Mouse (Mus musculus) hindbrain, embryonic 14.5 days (tissue): ENCODE results near the gene Emp3. TPM values are rescaled to one million over a fixed set of nuclear protein-coding genes. Genes with fewer than 3 reads are reported as not detected.

ENCODE experiments used
- ATAC-seq: fragments of 200-750 bp; cut with Nextera tagmentation; 2 replicates; pipeline ENCODE4 v1.8.0; 2017; ENCODE audit warnings: moderate number of reproducible peaks, mild to moderate bottlenecking, moderate TSS enrichment, moderate library complexity; ENCODE audit not compliant: low FRiP score
- DNase-seq: peaks from one replicate; pipeline ENCODE4 v3.0.0-alpha.2; 2015; ENCODE audit warnings: low spot score
- H3K27ac ChIP-seq: fragments of 300-500 bp; sonication (generic); 2 replicates; pipeline ENCODE4 v1.5.1; 2014; ENCODE audit warnings: mild to moderate bottlenecking, moderate library complexity
- H3K27me3 ChIP-seq: fragments of 300-500 bp; sonication (generic); 2 replicates; pipeline ENCODE4 v1.6.1; 2014; ENCODE audit warnings: mild to moderate bottlenecking, low read length, mixed read lengths; ENCODE audit not compliant: control insufficient read depth, insufficient read depth
- H3K36me3 ChIP-seq: fragments of 300-500 bp; sonication (generic); replicated peaks from 2 replicates; pipeline ENCODE4 v1.6.1; 2014; ENCODE audit not compliant: control insufficient read depth, insufficient read depth
- H3K4me1 ChIP-seq: fragments of 300-500 bp; sonication (generic); replicated peaks from 2 replicates; pipeline ENCODE4 v1.6.1; 2014; ENCODE audit warnings: antibody characterized with exemption, low read length, mixed read lengths; ENCODE audit not compliant: control insufficient read depth, insufficient read depth
- H3K4me2 ChIP-seq: fragments of 300-500 bp; sonication (generic); replicated peaks from 2 replicates; pipeline ENCODE4 v1.6.1; 2014; ENCODE audit warnings: mild to moderate bottlenecking, moderate library complexity
- H3K4me3 ChIP-seq: fragments of 300-500 bp; sonication (generic); replicated peaks from 2 replicates; pipeline ENCODE4 v1.5.1; 2014; ENCODE audit warnings: mild to moderate bottlenecking, low read length
- H3K9ac ChIP-seq: fragments of 300-500 bp; sonication (generic); 2 replicates; pipeline ENCODE4 v1.6.1; 2014
- H3K9me3 ChIP-seq: fragments of 300-500 bp; sonication (generic); 2 replicates; pipeline ENCODE4 v1.6.1; 2016; ENCODE audit warnings: low read length; ENCODE audit not compliant: control insufficient read depth
- WGBS: fragments of 180-500 bp; shearing (Covaris S2); extraction: QIAGEN DNeasy Blood & Tissue Kit; methylation state at CpG from one replicate; pipeline ENCODE4 v1.1.7; 2014; 5-methylcytosine and 5-hydroxymethylcytosine counted together
- polyA plus RNA-seq: library from polyadenylated mRNA; unstranded; fragments of >200 nt; fragmentation: Nextera tagmentation; extraction: Ambion mirVana; gene quantifications from 2 replicates; pipeline ENCODE4 v1.2.1, GENCODE M21; 2014

The Emp3 gene
- polyA plus RNA-seq, 1 experiment from 2014 or later, result 38.8 TPM

GRCm38 (mm10) chr7:45876895-45877294 lies 44.3 kb downstream of the Emp3 start:
- no peak overlapping the region for H3K9ac ChIP-seq
- 95% methylated on average over 7 of the region's 7 CpGs for WGBS
- H3K9me3 ChIP-seq, result no peaks in the 10 kb centered on the region
- no peaks in the 10 kb centered on the region for H3K27me3 ChIP-seq
- H3K36me3 ChIP-seq, result peaks cover 77% of the 10 kb centered on the region
- DNase-seq (no peak), ATAC-seq (no peak)
- peaks cover 18% of the 10 kb centered on the region for H3K4me1 ChIP-seq
- no peak overlapping the region for H3K4me2 ChIP-seq
- H3K27ac ChIP-seq, result no peak overlapping the region
- H3K4me3 ChIP-seq, result no peak overlapping the region

- Histone ChIP-seq H3K27ac (peak overlapping the region; percentile 80), H3K9ac (peak overlapping the region; percentile 88), H3K9me3 (no peaks in the 10 kb centered on the region), H3K4me2 (peak overlapping the region; percentile 71), H3K27me3 (no peaks in the 10 kb centered on the region), H3K4me3 (peak overlapping the region; percentile 68), H3K4me1 (peaks cover 41% of the 10 kb centered on the region), H3K36me3 (peaks cover 41% of the 10 kb centered on the region)
- ATAC-seq, result peak; percentile 28
- WGBS, result 3% methylated on average over 28 of the region's 28 CpGs
- peak; percentile 65 for DNase-seq
Observed at GRCm38 (mm10) chr7:45873061-45873947, 47.9 kb downstream of the Emp3 start.

DNA sequence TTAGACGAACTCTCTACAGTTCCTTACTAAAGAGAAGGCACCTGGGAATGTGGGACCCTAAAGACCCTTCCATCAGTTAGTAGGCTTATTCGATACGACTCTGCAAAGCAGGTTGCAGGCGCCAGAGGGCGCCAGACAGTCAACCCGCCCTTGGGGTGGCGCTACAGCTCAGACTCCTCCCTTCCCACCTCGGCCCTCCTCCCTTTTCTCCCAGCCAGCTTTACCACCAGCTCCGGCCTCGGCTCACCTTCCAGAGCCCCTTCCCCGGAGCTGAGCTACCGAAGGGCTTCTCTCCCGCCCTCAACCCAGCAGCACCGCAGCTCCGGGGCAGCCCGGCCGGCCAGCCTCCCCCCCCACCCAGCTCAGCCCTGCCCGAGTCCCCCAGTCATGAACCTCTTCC lies 48.6 kb downstream of the Emp3 start, which contains the start of gene Kdelr1:
TSS of gene Kdelr1 (plus strand) at position 149 of the 400 bp plus-strand sequence.
- peak within 1 kb of the TSS; percentile 68 for H3K4me3 ChIP-seq
- H3K36me3 ChIP-seq, result peaks cover 35% of the 10 kb centered on the region
- WGBS, result under 1% methylated on average over 18 of the region's 18 CpGs
- ATAC-seq, result peak; percentile 63
- peaks cover 48% of the 10 kb centered on the region for H3K4me1 ChIP-seq
- 0 out of 2 replicates have a peak, but pooled peaks cover 2% of the 10 kb centered on the region for H3K27me3 ChIP-seq
- H3K9me3 ChIP-seq, result no peaks in the 10 kb centered on the region
- peak within 1 kb of the TSS; percentile 71 for H3K4me2 ChIP-seq
- peak within 1 kb of the TSS; percentile 80 for H3K27ac ChIP-seq
- H3K9ac ChIP-seq, result peak within 1 kb of the TSS; percentile 88
- peak; percentile 95 for DNase-seq

DNA sequence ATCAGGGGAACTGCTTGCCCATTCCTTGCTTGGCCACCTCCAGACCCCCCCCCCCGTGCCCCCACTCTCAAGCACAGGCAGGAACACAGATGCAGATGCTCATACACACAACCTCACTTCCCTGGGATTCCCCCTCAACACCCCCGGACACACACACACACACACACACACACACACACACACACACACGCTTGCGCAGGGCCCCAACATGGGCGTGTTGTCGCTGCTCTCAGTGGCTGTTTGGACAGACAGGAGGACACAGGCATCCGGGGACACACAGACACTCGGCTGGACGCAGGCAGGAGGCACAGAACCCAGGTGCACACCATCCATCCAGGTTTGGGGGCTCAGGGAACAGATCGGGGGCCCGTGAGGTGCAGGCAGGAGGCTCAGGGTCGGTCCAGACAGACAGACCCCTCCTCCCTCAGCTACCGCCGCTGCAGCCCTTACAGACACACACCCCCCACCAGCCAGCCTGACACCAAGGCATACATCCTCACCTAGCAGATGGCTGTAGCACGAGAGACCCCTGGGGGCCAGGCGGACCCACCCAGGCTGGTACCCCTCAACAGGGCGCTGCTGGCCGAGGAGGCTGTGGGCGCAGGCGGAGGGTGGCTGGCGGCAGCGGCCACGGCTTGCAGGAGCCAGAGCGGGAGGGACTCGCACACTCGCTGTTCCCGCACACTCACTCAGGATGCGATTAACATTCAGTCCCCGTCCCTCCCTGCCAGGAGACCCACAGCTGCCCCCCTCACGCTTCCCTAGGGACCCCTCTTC lies 50.7 kb downstream of the Emp3 start:
- 0 out of 2 replicates have a peak, but pooled peaks have one; percentile 2 for ATAC-seq
- Histone ChIP-seq H3K4me1 (peaks cover 52% of the 10 kb centered on the region), H3K9me3 (no peaks in the 10 kb centered on the region), H3K4me3 (peak overlapping the region; percentile 43), H3K36me3 (peaks cover 14% of the 10 kb centered on the region), H3K27ac (peak overlapping the region; percentile 57; the same call in 1 of the 2 replicates), H3K4me2 (peak overlapping the region; percentile 78), H3K27me3 (peaks cover 10% of the 10 kb centered on the region; the same call in 1 of the 2 replicates), H3K9ac (peak overlapping the region; percentile 77)
- 1% methylated on average over 30 of the region's 30 CpGs for WGBS
- no peak for DNase-seq

GRCm38 (mm10) chr7:45869787-45870186 lies 51.4 kb downstream of the Emp3 start:
- 4% methylated on average over 11 of the region's 14 CpGs for WGBS
- H3K9me3 ChIP-seq, result no peaks in the 10 kb centered on the region
- peak overlapping the region; percentile 77 for H3K9ac ChIP-seq
- H3K36me3 ChIP-seq, result peaks cover 8% of the 10 kb centered on the region
- H3K4me1 ChIP-seq, result peaks cover 48% of the 10 kb centered on the region
- no peak for DNase-seq
- ATAC-seq, result no peak
- H3K4me2 ChIP-seq, result peak overlapping the region; percentile 78
- peak overlapping the region; percentile 57; the same call in 1 of the 2 replicates for H3K27ac ChIP-seq
- H3K27me3 ChIP-seq, result peaks cover 10% of the 10 kb centered on the region; the same call in 1 of the 2 replicates
- H3K4me3 ChIP-seq, result peak overlapping the region; percentile 43

DNA sequence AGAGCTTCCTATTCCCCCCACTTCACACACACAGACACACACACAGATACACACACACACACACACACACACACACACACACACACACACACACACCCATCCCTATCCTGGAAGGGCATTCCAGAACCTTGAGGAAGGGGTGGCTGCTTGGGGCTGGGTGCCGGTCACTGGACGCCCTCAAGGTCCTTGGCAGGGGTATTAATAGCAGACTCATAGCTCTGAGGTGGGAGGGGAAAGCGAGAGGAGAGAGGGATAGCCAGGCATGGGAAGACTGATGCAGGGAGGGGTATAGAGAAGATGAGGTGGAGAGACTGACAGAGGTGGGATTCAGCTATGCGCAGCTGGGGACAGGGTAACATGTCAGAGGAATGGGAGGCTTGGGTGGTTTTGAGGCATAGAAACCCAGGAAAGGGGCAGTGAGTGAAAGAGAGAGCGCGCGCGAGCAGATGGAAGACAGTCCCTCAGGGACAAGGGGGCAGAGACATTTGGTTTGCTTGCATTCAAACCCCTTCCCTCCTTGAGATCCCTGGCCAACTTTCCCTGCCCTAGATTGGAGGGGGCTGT lies 52.0 kb downstream of the Emp3 start:
- Histone ChIP-seq H3K36me3 (0 out of 2 replicates have a peak, but pooled peaks cover 2% of the 10 kb centered on the region), H3K4me1 (peaks cover 42% of the 10 kb centered on the region), H3K4me2 (peak overlapping the region; percentile 78), H3K27me3 (peaks cover 10% of the 10 kb centered on the region; the same call in 1 of the 2 replicates), H3K9me3 (no peaks in the 10 kb centered on the region), H3K9ac (peak overlapping the region; percentile 77), H3K4me3 (peak overlapping the region; percentile 43), H3K27ac (peak overlapping the region; percentile 52; the same call in 1 of the 2 replicates)
- WGBS, result 16% methylated on average over 8 of the region's 8 CpGs
- DNase-seq (no peak), ATAC-seq (no peak)

Other genes starting within 250 kb of the Emp3 start
- gene Ntn5, start 237.4 kb downstream of the Emp3 start, polyA plus RNA-seq, result 1.0 and 1.3 TPM in 2 replicates
- 0.22 and 0.40 TPM in 2 replicates for gene Sec1, start 227.0 kb downstream of the Emp3 start, polyA plus RNA-seq
- gene Car11, start 221.6 kb downstream of the Emp3 start, polyA plus RNA-seq, result 28.2 and 29.0 TPM in 2 replicates
- gene Dbp, start 216.3 kb downstream of the Emp3 start, polyA plus RNA-seq, result 3.5 and 3.9 TPM in 2 replicates
- gene Rpl18, start 205.9 kb downstream of the Emp3 start, polyA plus RNA-seq, result 578 and 674 TPM in 2 replicates
- gene Sphk2, start 203.4 kb downstream of the Emp3 start, polyA plus RNA-seq, result 16.7 and 20.0 TPM in 2 replicates
- gene Fam83e, start 200.2 kb downstream of the Emp3 start, polyA plus RNA-seq, result 0.17 TPM in 1 of 2 replicates, not detected in the other
- gene Spaca4, start 195.6 kb downstream of the Emp3 start, polyA plus RNA-seq, result not detected in 2 replicates
- gene Lmtk3, start 137.7 kb downstream of the Emp3 start, polyA plus RNA-seq, result 20.9 and 23.6 TPM in 2 replicates
- gene Sult2b1, start 136.7 kb downstream of the Emp3 start, polyA plus RNA-seq, result 5.2 and 7.3 TPM in 2 replicates
- 237 and 242 TPM in 2 replicates for gene Cyth2, start 106.8 kb downstream of the Emp3 start, polyA plus RNA-seq
- 1.3 TPM in 2 replicates for gene Kcnj14, start 96.6 kb downstream of the Emp3 start, polyA plus RNA-seq
- 37.6 and 42.6 TPM in 2 replicates for gene Grwd1, start 90.5 kb downstream of the Emp3 start, polyA plus RNA-seq
- gene Kdelr1, start 48.6 kb downstream of the Emp3 start, polyA plus RNA-seq, result 90.3 and 96.6 TPM in 2 replicates
- gene Grin2d, start 43.0 kb downstream of the Emp3 start, polyA plus RNA-seq, result 4.3 and 4.4 TPM in 2 replicates
- gene Syngr4, start 24.7 kb downstream of the Emp3 start, polyA plus RNA-seq, result 0.39 and 0.40 TPM in 2 replicates
- gene Tmem143, start 24.5 kb downstream of the Emp3 start, polyA plus RNA-seq, result 4.3 and 5.6 TPM in 2 replicates
- gene Ccdc114, start 2.7 kb upstream of the Emp3 start, polyA plus RNA-seq, result 6.1 and 6.5 TPM in 2 replicates
- gene Abcc6, start 108.9 kb upstream of the Emp3 start, polyA plus RNA-seq, result 0.33 and 0.43 TPM in 2 replicates
- gene Nomo1, start 112.3 kb upstream of the Emp3 start, polyA plus RNA-seq, result 28.2 and 29.3 TPM in 2 replicates
- 1.2 and 1.5 TPM in 2 replicates for gene Kcnj11, start 179.4 kb upstream of the Emp3 start, polyA plus RNA-seq